Mouse (Mus musculus) limb, embryonic 15.5 days (tissue): Measurements from ENCODE around the gene Fads1. TPM values are rescaled to one million over a fixed set of nuclear protein-coding genes. Genes with fewer than 3 reads are reported as not detected.
"Not testable (repeated sequence)": the region's sequence is repeated elsewhere in the genome, so short reads cannot be mapped to it uniquely, and the experiment has no call there.

Experiments
- ATAC-seq: fragments of 200-750 bp; cut with Nextera tagmentation; 2 replicates; pipeline ENCODE4 v1.8.0; 2017; ENCODE audit warnings: low read depth, moderate TSS enrichment; ENCODE audit not compliant: insufficient number of reproducible peaks, low FRiP score, low TSS enrichment
- H3K27ac ChIP-seq: fragments of 300-500 bp; sonication (generic); 2 replicates; pipeline ENCODE4 v1.5.1; 2015; ENCODE audit warnings: moderate library complexity, mild to moderate bottlenecking, inconsistent platforms
- H3K27me3 ChIP-seq: fragments of 300-500 bp; sonication (generic); 2 replicates; pipeline ENCODE4 v1.6.1; 2015; ENCODE audit warnings: inconsistent platforms
- H3K36me3 ChIP-seq: fragments of 300-500 bp; sonication (generic); 2 replicates; pipeline ENCODE4 v1.6.1; 2015; ENCODE audit warnings: inconsistent platforms
- H3K4me1 ChIP-seq: fragments of 300-500 bp; sonication (generic); 2 replicates; pipeline ENCODE4 v1.6.1; 2015; ENCODE audit warnings: inconsistent platforms
- H3K4me2 ChIP-seq: fragments of 300-500 bp; sonication (generic); 2 replicates; pipeline ENCODE4 v1.6.1; 2015; ENCODE audit warnings: mild to moderate bottlenecking, inconsistent platforms
- H3K4me3 ChIP-seq: fragments of 300-500 bp; sonication (generic); 2 replicates; pipeline ENCODE4 v1.5.1; 2015; ENCODE audit warnings: mild to moderate bottlenecking, inconsistent platforms
- H3K9ac ChIP-seq: fragments of 300-500 bp; sonication (generic); 2 replicates; pipeline ENCODE4 v1.6.1; 2015; ENCODE audit warnings: inconsistent platforms
- H3K9me3 ChIP-seq: fragments of 300-500 bp; sonication (generic); 2 replicates; pipeline ENCODE4 v1.6.1; 2016; ENCODE audit warnings: inconsistent platforms
- WGBS: fragments of 180-500 bp; shearing (Covaris S2); methylation state at CpG from one replicate; pipeline ENCODE4 v1.1.7; 2015; 5-methylcytosine and 5-hydroxymethylcytosine counted together
- polyA plus RNA-seq: library from polyadenylated mRNA; unstranded; fragments of >200 nt; fragmentation: Nextera tagmentation; extraction: Ambion mirVana; gene quantifications from 2 replicates; pipeline ENCODE4 v1.2.1, GENCODE M21; 2015

Fads1 gene
- polyA plus RNA-seq, 1 experiment from 2014 or later, result 79.8 TPM

DNA sequence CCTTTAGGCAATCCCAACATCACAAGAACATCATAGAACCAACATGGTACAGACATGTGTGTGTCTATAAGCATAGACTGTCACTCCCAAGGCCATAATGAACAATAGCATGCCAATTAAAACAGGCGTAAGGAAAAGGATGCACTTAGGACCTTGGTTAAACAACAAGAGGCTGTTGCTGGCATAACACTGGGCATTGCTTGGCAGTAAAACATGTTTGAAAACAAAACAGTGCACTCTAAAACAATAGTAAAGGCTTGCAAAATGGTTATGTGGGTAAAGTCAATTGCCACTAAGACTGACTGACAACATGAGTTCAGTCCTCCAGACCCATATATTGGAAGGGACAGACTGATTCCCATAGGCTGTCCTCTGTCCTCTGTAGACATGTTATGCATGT, 14.7 kb upstream of the Fads1 start:
- H3K4me3 ChIP-seq, result no peak overlapping the region
- no peak overlapping the region for H3K4me2 ChIP-seq
- no peaks in the 10 kb centered on the region for H3K27me3 ChIP-seq
- no peak for ATAC-seq
- H3K9me3 ChIP-seq, result no peaks in the 10 kb centered on the region
- no peak overlapping the region for H3K9ac ChIP-seq
- H3K4me1 ChIP-seq, result no peaks in the 10 kb centered on the region
- no peaks in the 10 kb centered on the region for H3K36me3 ChIP-seq
- H3K27ac ChIP-seq, result no peak overlapping the region
- WGBS, result 86% methylated on average over 1 of the region's 1 CpGs

DNA sequence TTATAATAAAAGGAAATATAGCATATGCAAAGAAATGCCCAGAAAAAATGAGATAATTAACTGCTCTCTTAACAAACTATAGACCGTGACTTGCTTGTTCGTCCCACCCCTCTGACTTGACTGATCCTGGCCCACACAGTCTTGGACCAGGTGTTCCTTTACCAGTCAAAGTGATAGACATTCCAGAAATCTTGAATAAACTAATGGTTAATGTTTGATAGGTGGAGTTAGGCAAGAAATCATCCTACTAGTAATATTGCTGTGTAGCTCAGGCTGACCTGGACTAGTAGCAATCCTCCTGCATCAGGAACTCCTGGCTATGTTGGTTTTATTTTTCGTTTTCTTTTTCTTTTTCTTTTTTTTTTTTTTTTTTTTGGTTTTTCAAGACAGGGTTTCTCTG, 14.2 kb upstream of the Fads1 start:
- H3K27me3 ChIP-seq, result no peaks in the 10 kb centered on the region
- H3K27ac ChIP-seq, result no peak overlapping the region
- no peaks in the 10 kb centered on the region for H3K9me3 ChIP-seq

DNA sequence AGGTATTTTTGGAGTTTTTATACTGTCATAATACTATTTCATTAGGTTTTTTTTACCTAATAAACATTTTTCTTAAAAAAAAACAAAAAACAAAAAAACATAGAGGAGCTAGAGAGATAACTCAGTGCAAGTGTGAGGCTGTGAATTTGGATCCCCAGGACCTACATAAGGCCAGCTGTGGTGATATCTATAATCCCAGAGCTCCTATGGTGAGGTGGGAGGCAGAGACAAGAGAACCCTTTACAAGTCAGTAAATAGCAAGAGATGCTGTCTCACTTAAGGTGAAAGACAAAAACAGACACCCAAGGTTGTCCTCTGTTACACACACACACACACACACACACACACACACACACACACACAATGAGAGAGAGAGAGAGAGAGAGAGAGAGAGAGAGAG, 13.5 kb upstream of the Fads1 start:
- H3K9me3 ChIP-seq, result no peaks in the 10 kb centered on the region
- no peak overlapping the region for H3K4me3 ChIP-seq
- no peaks in the 10 kb centered on the region for H3K36me3 ChIP-seq
- H3K27ac ChIP-seq, result no peak overlapping the region
- H3K9ac ChIP-seq, result no peak overlapping the region
- no peak for ATAC-seq
- H3K27me3 ChIP-seq, result no peaks in the 10 kb centered on the region
- no peaks in the 10 kb centered on the region for H3K4me1 ChIP-seq
- no peak overlapping the region for H3K4me2 ChIP-seq

More for the DNA sequence above, 14.2 kb upstream of the Fads1 start:
- Histone ChIP-seq H3K4me3 (no peak overlapping the region), H3K4me1 (no peaks in the 10 kb centered on the region), H3K9ac (no peak overlapping the region), H3K36me3 (no peaks in the 10 kb centered on the region), H3K4me2 (no peak overlapping the region)
- no peak for ATAC-seq
- 82% methylated on average over 3 of the region's 3 CpGs for WGBS

DNA sequence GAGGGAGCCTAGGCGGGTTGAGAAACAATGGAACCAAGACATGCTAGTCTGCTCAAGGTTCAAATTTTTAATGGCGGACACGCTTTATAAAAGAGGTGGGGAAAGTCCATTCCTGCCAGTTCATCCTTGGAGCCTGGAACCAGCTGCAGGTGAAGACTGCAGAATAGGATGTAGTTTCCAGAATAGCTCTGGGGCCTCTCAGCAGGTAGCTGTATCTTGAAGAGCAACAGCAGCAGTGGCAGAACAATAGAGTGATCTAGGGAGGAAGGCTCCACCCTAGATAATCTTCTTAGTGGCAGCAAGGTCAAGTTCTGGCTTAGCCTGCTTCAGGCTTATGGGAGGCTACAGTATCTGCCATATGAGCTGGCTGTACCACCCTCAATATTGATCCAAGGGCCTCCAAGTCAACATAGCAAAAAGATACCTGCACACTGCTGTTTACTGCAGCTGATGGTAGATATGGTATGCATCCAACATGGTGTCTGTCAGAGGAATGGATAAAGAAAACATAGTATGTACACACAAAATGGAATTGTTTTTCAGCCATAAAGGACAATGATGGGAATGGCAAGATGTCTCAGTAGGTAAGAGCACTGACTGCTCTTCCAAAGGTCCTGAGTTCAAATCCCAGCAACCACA, 12.9 kb upstream of the Fads1 start:
- H3K4me3 ChIP-seq, H3K36me3 ChIP-seq, ATAC-seq, H3K4me1 ChIP-seq, H3K9ac ChIP-seq, H3K27me3 ChIP-seq, H3K9me3 ChIP-seq, H3K4me2 ChIP-seq, H3K27ac ChIP-seq: not testable (repeated sequence)
- WGBS, result 86% methylated on average over 3 of the region's 3 CpGs

DNA sequence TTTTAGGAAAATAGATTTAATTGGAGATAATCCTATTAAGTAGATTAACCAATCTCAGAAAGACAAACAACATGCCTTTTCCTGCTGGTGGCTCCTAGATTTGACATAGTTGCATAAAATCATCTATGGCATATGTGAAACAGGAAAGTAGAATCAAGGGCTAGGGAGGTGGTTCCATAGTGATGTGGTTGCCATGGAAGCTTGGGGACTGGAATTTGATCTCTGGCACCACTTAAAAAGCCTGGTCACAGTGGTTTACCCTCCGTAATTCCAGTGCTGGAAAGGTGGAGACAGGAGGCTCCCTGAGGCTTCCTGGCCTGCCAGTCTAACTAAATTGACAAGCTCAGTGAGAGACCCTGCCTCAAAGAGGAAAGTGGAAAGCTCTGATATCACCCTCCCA, 12.2 kb upstream of the Fads1 start:
- H3K4me3 ChIP-seq, result no peak overlapping the region
- H3K9me3 ChIP-seq, result no peaks in the 10 kb centered on the region
- H3K27ac ChIP-seq, result no peak overlapping the region
- no peaks in the 10 kb centered on the region for H3K27me3 ChIP-seq
- H3K9ac ChIP-seq, result no peak overlapping the region
- no peaks in the 10 kb centered on the region for H3K36me3 ChIP-seq
- no peaks in the 10 kb centered on the region for H3K4me1 ChIP-seq
- no peak overlapping the region for H3K4me2 ChIP-seq
- ATAC-seq, result no peak
- WGBS, result 28% methylated on average over 1 of the region's 1 CpGs

DNA sequence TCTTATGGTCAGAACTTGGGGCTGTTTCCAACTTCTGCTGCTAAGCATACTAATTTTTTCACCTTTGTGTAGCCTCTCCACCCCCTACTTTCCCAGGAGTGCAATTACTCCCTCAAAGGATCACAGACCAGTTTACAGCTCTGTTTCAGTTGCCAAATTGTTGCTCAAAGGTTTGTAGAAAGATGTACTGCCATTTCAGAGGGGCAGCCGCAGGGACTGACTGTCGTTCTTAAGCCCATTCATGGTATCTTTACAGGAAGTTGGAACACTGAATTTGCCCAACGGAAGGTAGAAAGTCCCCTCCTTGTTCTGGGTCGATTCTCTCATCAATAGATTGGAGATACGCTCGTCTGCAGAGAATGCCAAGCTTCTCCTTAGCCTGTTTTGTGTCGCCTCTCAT, 11.3 kb upstream of the Fads1 start:
- Histone ChIP-seq H3K4me2 (no peak overlapping the region), H3K9ac (no peak overlapping the region), H3K27ac (no peak overlapping the region), H3K4me1 (no peaks in the 10 kb centered on the region), H3K9me3 (no peaks in the 10 kb centered on the region), H3K27me3 (no peaks in the 10 kb centered on the region), H3K36me3 (no peaks in the 10 kb centered on the region), H3K4me3 (no peak overlapping the region)
- ATAC-seq, result no peak
- WGBS, result 77% methylated on average over 7 of the region's 7 CpGs

DNA sequence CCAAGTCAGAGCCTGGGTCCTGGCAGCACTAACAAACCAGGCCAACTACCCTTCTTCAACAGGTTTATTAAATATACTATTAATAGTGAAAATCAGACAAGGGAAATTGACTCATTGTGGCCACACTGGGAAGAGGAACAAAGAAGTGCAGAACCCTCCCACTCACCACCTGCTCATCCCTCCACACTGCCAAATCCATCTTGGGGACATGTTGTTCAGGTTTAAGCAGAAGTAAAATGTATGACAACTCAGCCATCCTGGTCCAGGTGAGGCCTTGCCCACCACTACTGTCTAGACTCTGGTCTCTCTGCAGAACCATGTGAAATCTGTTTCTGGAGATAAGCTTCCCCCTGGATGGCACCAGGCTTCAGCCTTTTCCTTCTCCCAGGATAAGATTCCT, 10.8 kb upstream of the Fads1 start:
- H3K4me2 ChIP-seq, result no peak overlapping the region
- H3K9ac ChIP-seq, result no peak overlapping the region
- no peaks in the 10 kb centered on the region for H3K9me3 ChIP-seq
- no peak overlapping the region for H3K27ac ChIP-seq
- no peaks in the 10 kb centered on the region for H3K4me1 ChIP-seq
- no peaks in the 10 kb centered on the region for H3K36me3 ChIP-seq
- ATAC-seq, result no peak
- H3K4me3 ChIP-seq, result no peak overlapping the region
- H3K27me3 ChIP-seq, result no peaks in the 10 kb centered on the region

DNA sequence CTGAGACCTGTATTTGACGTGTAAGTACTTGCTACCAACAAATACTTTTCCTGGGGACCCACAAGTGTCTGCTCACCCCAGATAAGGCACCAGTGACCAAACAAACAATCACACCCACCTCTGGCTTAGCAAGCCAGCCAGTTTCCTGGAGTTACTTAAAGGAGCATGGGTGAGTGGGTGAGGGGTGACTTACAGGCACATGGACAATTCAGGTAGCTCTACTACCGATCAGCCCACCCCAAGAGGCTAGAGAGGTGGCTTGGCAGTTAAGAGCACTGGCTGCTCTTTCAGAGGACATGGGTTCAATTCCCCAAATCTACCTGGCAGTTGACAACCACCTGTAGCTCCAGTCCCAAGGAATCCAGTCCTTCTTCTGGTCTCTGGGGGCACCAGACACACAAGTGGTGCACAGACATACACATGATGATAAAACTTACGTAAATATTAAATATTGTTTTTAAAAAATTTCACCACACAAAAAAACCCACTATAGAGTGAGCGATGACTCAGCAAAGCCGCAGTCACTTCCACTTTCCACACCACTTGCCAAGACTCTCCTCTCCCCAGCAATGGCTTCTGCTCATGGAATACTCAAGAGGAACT, 9.5 kb upstream of the Fads1 start:
- WGBS, result 73% methylated on average over 5 of the region's 5 CpGs
- Histone ChIP-seq H3K4me1 (no peaks in the 10 kb centered on the region), H3K9ac (no peak overlapping the region), H3K27me3 (no peaks in the 10 kb centered on the region), H3K9me3 (no peaks in the 10 kb centered on the region), H3K4me3 (no peak overlapping the region), H3K27ac (no peak overlapping the region), H3K4me2 (no peak overlapping the region), H3K36me3 (no peaks in the 10 kb centered on the region)
- ATAC-seq, result no peak

DNA sequence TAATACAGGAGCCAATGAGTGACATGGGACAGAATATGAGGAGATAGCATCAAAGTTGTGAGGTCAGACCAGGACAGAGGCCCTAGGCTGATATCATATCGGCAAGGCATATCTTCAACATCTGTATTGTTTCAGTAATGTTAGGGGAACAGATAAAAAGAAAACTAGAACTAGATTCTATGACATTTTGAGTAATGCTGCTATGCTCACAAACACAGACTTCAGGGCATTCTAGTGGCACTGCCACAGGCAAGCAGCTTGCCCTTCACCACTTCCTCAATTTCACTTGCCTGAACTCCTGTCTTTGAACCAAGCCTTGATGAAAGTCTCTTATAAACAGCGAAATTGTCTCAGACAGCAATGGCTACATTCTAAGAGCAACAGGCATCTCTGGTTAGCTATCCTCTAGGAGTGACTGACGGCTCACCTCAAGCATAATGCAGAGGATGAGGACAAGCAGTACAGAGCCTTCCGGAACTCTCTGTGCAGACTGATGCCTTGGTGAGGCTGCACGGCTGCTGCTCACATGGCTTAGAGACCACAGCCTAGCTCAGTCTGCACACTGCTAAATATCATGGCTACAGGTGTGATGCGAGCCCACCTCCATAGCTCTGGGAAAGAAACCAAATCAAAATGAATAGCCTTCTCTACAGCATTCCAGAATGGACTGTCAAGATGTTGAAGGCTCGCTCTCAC, 8.7 kb upstream of the Fads1 start:
- Histone ChIP-seq H3K27ac (no peak overlapping the region), H3K27me3 (no peaks in the 10 kb centered on the region), H3K9me3 (no peaks in the 10 kb centered on the region), H3K4me3 (no peak overlapping the region), H3K9ac (no peak overlapping the region), H3K4me2 (no peak overlapping the region), H3K4me1 (no peaks in the 10 kb centered on the region), H3K36me3 (no peaks in the 10 kb centered on the region)
- 84% methylated on average over 7 of the region's 7 CpGs for WGBS
- ATAC-seq, result no peak

DNA sequence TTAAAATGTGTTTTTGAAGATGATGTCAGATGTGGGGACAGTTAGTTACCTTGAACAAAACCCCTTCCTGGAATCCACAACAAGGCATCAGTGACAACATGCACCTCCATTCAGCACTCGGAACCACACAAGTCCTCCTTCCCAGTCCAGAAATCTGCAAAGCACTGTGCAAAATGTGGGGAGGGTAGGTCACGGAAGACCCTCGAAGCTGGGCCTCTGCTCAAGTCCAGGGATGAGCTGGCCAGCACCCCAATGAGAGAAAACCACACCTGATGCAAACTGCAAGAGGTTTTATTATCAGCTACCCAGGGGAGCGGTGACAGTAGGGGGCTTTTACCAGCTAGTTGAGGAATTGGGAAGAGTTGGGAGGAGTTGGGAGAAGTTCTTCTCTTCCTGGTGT, 7.7 kb upstream of the Fads1 start:
- Histone ChIP-seq H3K4me3 (no peak overlapping the region), H3K27me3 (no peaks in the 10 kb centered on the region), H3K4me2 (no peak overlapping the region), H3K27ac (no peak overlapping the region), H3K9me3 (no peaks in the 10 kb centered on the region), H3K9ac (no peak overlapping the region), H3K4me1 (no peaks in the 10 kb centered on the region), H3K36me3 (no peaks in the 10 kb centered on the region)
- ATAC-seq, result no peak
- 72% methylated on average over 4 of the region's 4 CpGs for WGBS

DNA sequence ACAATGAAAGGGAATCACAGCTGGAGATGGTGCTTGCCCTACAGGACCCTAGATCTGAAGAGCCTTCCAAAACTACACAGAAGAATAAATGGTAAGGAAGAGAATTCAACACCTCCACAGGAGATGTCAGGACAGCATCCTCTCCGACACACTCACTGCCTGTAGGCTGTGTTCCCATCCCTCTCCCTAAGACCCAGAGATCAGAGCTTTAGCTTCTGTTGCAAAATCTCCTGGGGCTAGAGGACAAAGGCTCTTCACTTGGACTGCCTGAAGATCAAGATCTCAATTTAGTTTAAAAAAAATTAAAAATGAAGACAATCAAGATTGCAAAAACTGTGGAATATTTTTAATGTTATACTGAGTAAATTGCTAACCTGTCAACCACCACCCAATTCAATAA, 6.2 kb upstream of the Fads1 start:
- Histone ChIP-seq H3K9me3 (no peaks in the 10 kb centered on the region), H3K4me1 (no peaks in the 10 kb centered on the region), H3K4me2 (no peak overlapping the region), H3K9ac (no peak overlapping the region), H3K4me3 (no peak overlapping the region), H3K27ac (no peak overlapping the region), H3K27me3 (no peaks in the 10 kb centered on the region), H3K36me3 (no peaks in the 10 kb centered on the region)
- 80% methylated on average over 1 of the region's 1 CpGs for WGBS
- ATAC-seq, result no peak

DNA sequence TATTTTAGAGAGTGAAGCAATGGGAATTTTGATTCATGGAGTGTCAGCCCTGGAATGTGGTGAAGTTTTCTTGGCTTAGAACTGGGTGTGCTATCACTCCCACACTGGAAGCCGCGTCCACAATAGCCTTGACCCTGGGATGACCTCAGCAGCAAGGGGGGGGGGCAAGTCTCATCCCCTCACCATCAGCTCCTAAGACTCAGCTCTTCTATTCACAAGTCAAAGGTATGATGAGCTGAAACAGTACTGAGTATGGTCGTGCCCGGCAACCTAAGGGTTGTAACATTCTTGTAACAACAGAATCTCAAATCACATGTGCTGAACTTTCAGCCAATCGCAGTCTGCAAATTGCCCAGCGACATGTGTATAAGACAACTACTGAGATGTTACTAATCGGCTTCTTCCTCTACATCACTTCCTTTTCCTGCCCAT, 5.7 kb upstream of the Fads1 start:
- Histone ChIP-seq H3K4me2 (no peak overlapping the region), H3K4me1 (no peaks in the 10 kb centered on the region), H3K9ac (no peak overlapping the region), H3K4me3 (no peak overlapping the region), H3K27ac (no peak overlapping the region), H3K9me3 (no peaks in the 10 kb centered on the region), H3K27me3 (no peaks in the 10 kb centered on the region), H3K36me3 (no peaks in the 10 kb centered on the region)
- ATAC-seq, result no peak
- WGBS, result 65% methylated on average over 7 of the region's 7 CpGs
